Mouse (Mus musculus) retina, postnatal 1 day (tissue): Measurements from ENCODE around the gene Il34.

Experiments used
- DNase-seq: peaks from one replicate; pipeline ENCODE4 v3.0.0-alpha.2; 2012

The Il34 gene

GRCm38 (mm10) chr8:110805669-110806068 is at the start of gene Il34:
Gene Il34 (minus strand): TSS chr8:110805924.
- peak; percentile 7 for DNase-seq

- DNase-seq = no peak
Observed at GRCm38 (mm10) chr8:110851186-110851585, 45.5 kb upstream of the Il34 start.

DNA sequence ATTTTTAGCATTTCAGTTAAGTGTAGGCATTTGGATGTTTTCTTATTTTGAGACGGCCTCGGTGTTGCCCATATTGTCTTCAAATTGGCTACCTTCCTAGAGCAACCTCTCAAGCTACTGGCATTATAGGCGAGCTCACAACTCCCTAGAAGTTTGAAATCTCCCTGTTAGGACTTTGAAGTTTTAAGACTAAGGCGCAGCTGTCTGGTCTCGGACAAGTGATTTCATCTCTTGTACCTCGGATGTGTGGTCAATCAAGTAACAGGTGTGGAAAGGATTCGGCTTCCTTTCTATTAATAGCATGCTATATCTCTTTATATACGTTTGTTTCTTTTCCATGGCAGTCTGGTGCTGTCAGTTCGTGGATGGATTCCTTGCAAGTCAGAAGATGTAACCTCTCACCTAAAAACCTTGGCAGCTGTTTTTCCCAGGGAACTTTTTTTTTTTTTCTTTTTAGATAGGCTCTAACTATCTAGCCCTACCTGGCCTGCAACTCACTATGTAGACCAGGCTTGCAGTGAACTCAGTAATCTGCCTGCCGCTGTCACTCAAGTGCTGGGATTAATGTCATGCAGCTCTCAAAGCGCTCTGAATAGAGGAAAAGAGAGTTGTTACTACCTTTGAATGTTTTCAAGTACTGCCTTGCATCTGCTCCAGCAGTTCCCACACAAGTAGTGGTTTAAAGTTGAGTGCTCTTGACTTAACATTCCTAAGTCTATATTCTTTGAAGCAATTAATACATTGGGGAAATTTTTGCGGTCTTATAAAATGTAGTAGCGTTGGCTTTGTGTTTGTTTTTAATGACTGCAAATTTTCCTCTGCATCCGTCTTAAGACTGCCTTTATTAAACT is 42.1 kb upstream of the Il34 start:
- no peak for DNase-seq

- DNase-seq = no peak
Observed at GRCm38 (mm10) chr8:110847171-110847549, 41.4 kb upstream of the Il34 start.

GRCm38 (mm10) chr8:110846405-110847170 is 40.9 kb upstream of the Il34 start, which contains the start of the genes Cog4 and Sf3b3:
Gene Cog4 (plus strand): TSS chr8:110846600.
Gene Sf3b3 (minus strand): TSS chr8:110846787.
- DNase-seq = peak; percentile 95

GRCm38 (mm10) chr8:110845821-110846404 is 40.2 kb upstream of the Il34 start:
- DNase-seq = peak; percentile 11

GRCm38 (mm10) chr8:110844941-110845340 is 39.2 kb upstream of the Il34 start:
- DNase-seq = no peak

DNA sequence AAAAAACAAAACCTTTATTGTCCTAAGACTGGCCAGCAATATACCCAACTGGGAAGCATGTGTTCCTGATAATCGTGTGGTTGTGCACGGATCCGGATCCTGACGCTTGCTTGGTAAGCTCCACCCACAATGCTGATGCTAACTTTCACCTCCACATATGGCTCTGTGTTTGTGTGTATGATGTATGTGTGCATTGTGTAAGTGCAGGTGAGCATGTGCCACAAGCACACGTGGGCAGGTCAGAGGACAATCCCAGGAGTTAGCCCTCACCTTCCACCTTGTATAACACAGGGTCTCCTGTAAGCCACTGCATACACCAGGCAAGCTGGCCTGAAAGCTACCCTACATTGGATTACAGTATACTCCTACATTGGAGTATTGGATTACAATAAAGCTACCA is 37.5 kb upstream of the Il34 start:
- DNase-seq = no peak

GRCm38 (mm10) chr8:110842012-110842574 is 36.4 kb upstream of the Il34 start:
- DNase-seq = no peak

DNA sequence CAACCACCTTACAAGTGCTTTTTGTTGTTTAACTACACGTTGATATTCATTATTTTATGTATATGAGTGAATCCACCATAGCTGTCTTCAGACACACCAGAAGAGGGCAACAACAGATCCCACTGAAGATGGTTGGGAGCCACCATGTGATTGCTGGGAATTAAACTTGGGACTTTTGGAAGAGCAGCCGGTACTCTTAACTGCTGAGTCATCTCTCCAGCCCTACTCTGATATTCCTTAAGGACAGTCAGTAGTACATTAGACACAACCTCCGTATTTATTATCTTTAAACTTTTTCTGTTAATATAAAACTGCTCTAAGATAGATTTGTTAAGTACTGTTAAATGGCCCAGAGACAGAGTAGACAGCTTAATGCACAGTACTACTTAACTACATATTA is 26.2 kb upstream of the Il34 start:
- DNase-seq = no peak

GRCm38 (mm10) chr8:110828511-110828910 is 22.8 kb upstream of the Il34 start:
- no peak for DNase-seq

GRCm38 (mm10) chr8:110824861-110825260 is 19.1 kb upstream of the Il34 start:
- DNase-seq = no peak

GRCm38 (mm10) chr8:110821960-110822359 is 16.2 kb upstream of the Il34 start:
- no peak for DNase-seq

DNA sequence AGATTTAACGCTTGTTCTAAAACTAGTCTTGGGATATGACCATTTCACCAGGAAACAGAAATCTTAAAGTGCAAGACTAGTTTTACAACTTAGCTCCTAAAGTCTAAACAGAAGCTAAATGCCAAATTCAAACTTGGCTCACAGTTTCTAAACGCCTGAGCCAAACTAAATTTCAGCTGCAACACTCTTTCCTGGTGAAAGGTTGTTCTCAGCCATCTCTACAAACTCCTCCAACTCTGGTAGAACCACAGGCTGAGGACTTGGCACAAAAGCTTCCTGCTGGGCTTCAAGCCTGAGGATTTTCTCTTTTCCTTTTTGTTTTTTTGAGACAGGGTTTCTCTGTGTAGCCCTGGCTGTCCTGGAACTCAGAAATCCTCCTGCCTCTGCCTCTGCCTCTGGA is 14.5 kb upstream of the Il34 start:
- no peak for DNase-seq

DNA sequence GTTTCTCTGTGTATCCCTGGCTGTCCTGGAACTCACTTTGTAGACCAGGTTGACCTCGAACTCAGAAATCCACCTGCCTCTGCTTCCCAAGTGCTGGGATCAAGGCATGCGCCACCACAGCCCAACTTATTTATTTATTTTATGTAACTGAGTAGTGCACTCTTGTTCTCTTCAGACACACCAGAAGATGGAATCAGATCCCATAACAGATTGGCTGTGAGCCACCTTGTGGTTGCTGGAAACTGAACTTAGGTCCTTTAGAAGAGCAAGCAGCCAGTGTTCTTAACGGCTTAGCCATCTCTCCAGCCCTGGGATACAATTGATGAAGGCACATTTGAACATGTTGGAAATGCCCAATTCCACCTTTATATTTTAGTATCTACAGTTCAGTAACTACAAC is 12.9 kb upstream of the Il34 start:
- DNase-seq = no peak

GRCm38 (mm10) chr8:110816990-110817389 is 11.3 kb upstream of the Il34 start:
- DNase-seq = no peak

DNA sequence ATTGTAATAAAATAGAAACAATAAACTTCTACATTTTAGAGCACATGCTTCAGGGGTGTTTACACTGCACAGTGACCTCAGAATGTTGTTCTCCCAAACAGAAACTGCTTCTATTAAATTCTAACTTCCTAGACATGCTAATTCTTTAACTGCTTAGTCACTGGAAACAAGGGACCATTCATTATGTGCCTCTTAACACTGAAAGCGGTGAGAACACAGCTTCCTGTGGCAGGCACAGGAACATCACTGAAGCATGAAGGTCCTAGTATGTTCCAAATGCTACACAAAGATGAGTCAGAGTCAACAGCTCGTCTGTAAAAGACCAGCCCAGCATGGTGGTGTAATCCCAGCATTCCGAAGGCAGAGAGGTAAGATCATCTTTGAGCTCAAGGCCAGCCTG is 9.6 kb upstream of the Il34 start:
- DNase-seq = no peak

GRCm38 (mm10) chr8:110813081-110813812 is 7.5 kb upstream of the Il34 start:
- no peak for DNase-seq

GRCm38 (mm10) chr8:110812349-110813080 is 6.8 kb upstream of the Il34 start:
- no peak for DNase-seq

GRCm38 (mm10) chr8:110811793-110812192 is 6.1 kb upstream of the Il34 start:
- no peak for DNase-seq

- no peak for DNase-seq
Observed at GRCm38 (mm10) chr8:110811116-110811515, 5.4 kb upstream of the Il34 start.
